Mouse (Mus musculus) hindbrain, embryonic 16.5 days (tissue): ENCODE measurements around the gene Aurkaip1. TPM values are rescaled to one million over a fixed set of nuclear protein-coding genes. Genes with fewer than 3 reads are reported as not detected.

Experiments
- microRNA-seq: library from miRNA; unstranded; fragments of <30 nt; microRNA quantifications from one replicate; pipeline ENCODE4, GENCODE M21; 2017
- polyA plus RNA-seq: library from polyadenylated mRNA; unstranded; fragments of >200 nt; fragmentation: Nextera tagmentation; extraction: Ambion mirVana; gene quantifications from 2 replicates; pipeline ENCODE4 v1.2.1, GENCODE M21; 2015

Gene Aurkaip1
- polyA plus RNA-seq, 1 experiment from 2014 or later = 143 TPM

Small RNAs within 50 kb of the gene (microRNA-seq; reads per million reads assigned to microRNA genes)
- gene Gm27743 = not detected

Other genes with a start within 250 kb of the Aurkaip1 start
- gene Slc35e2, start 229.9 kb upstream of the Aurkaip1 start, polyA plus RNA-seq = 12.3 and 16.4 TPM in 2 replicates
- gene Cdk11b, start 206.4 kb upstream of the Aurkaip1 start, polyA plus RNA-seq = 50.0 and 54.9 TPM in 2 replicates
- gene Gm10563, start 185.9 kb upstream of the Aurkaip1 start, polyA plus RNA-seq = not detected in 2 replicates
- gene Mmp23, start 177.9 kb upstream of the Aurkaip1 start, polyA plus RNA-seq = 2.9 and 5.3 TPM in 2 replicates
- gene Mib2, start 162.1 kb upstream of the Aurkaip1 start, polyA plus RNA-seq = 54.4 and 55.7 TPM in 2 replicates
- gene Fndc10, start 136.9 kb upstream of the Aurkaip1 start, polyA plus RNA-seq = 14.2 and 15.5 TPM in 2 replicates
- 166 and 178 TPM in 2 replicates for gene Ssu72, start 126.5 kb upstream of the Aurkaip1 start, polyA plus RNA-seq
- gene Tmem240, start 96.5 kb upstream of the Aurkaip1 start, polyA plus RNA-seq = 17.4 and 22.2 TPM in 2 replicates
- 93.9 and 100 TPM in 2 replicates for gene Atad3a, start 70.2 kb upstream of the Aurkaip1 start, polyA plus RNA-seq
- 38.0 and 39.0 TPM in 2 replicates for gene Vwa1, start 56.6 kb upstream of the Aurkaip1 start, polyA plus RNA-seq
- 0.89 and 1.3 TPM in 2 replicates for gene Tmem88b, start 45.4 kb upstream of the Aurkaip1 start, polyA plus RNA-seq
- not detected in 2 replicates for gene Ankrd65, start 40.8 kb upstream of the Aurkaip1 start, polyA plus RNA-seq
- 251 and 267 TPM in 2 replicates for gene Mrpl20, start 28.4 kb upstream of the Aurkaip1 start, polyA plus RNA-seq
- 118 and 132 TPM in 2 replicates for gene Ccnl2, start 18.8 kb upstream of the Aurkaip1 start, polyA plus RNA-seq
- gene Mxra8, start 8.4 kb downstream of the Aurkaip1 start, polyA plus RNA-seq = 35.7 and 36.5 TPM in 2 replicates
- gene Dvl1, start 16.1 kb downstream of the Aurkaip1 start, polyA plus RNA-seq = 10.2 and 10.7 TPM in 2 replicates
- gene Tas1r3, start 32.1 kb downstream of the Aurkaip1 start, polyA plus RNA-seq = 0.29 and 0.40 TPM in 2 replicates
- 30.2 and 31.7 TPM in 2 replicates for gene Cptp, start 38.2 kb downstream of the Aurkaip1 start, polyA plus RNA-seq
- 67.2 and 74.7 TPM in 2 replicates for gene Ints11, start 38.3 kb downstream of the Aurkaip1 start, polyA plus RNA-seq
- gene Pusl1, start 60.5 kb downstream of the Aurkaip1 start, polyA plus RNA-seq = 66.6 and 66.7 TPM in 2 replicates
- 62.3 and 74.5 TPM in 2 replicates for gene Acap3, start 60.5 kb downstream of the Aurkaip1 start, polyA plus RNA-seq
- 97.6 and 98.8 TPM in 2 replicates for gene Ube2j2, start 112.6 kb downstream of the Aurkaip1 start, polyA plus RNA-seq
- gene C1qtnf12, start 131.0 kb downstream of the Aurkaip1 start, polyA plus RNA-seq = 13.9 and 16.4 TPM in 2 replicates
- 35.5 and 35.7 TPM in 2 replicates for gene B3galt6, start 161.4 kb downstream of the Aurkaip1 start, polyA plus RNA-seq
- gene Sdf4, start 161.6 kb downstream of the Aurkaip1 start, polyA plus RNA-seq = 120 and 124 TPM in 2 replicates
- 0.64 TPM in 1 of 2 replicates, not detected in the other for gene Tnfrsf4, start 182.6 kb downstream of the Aurkaip1 start, polyA plus RNA-seq
- 1.7 and 1.8 TPM in 2 replicates for gene Tnfrsf18, start 194.9 kb downstream of the Aurkaip1 start, polyA plus RNA-seq
- gene Ttll10, start 228.1 kb downstream of the Aurkaip1 start, polyA plus RNA-seq = not detected in 2 replicates